16 mouse cellular contexts compared by ENCODE assay signal in genomic region chr7:46152819-46153351, GRCm38 (mm10). TPM values are rescaled to one million over a fixed set of nuclear protein-coding genes. Genes with fewer than 3 reads are reported as not detected.
"Had no signal": no experiment of that assay in that cellular context is flagged by ENCODE, and none has a peak within 500 bp of the region (broad histone marks: within the 10 kb centered on the region; RNA-seq: fewer than 3 reads in every experiment).

No protein-coding gene starts in this region.

- H3K4me2 ChIP-seq: liver, embryonic 11.5 days; liver, embryonic 15.5 days; midbrain, embryonic 13.5 days had no signal

- H3K9ac ChIP-seq: liver, embryonic 15.5 days; midbrain, embryonic 13.5 days had no signal

- H3K9me3 ChIP-seq: limb, embryonic 10.5 days; liver, embryonic 15.5 days; midbrain, embryonic 13.5 days had no signal

- ATAC-seq: lung, postnatal 0 days; midbrain, embryonic 13.5 days had no signal

- H3K27ac ChIP-seq: layer of hippocampus, adult 2 months; limb, embryonic 10.5 days; liver, embryonic 15.5 days; midbrain, embryonic 13.5 days had no signal

- H3K4me1 ChIP-seq: liver, embryonic 15.5 days had no signal

- H3K36me3 ChIP-seq: limb, embryonic 10.5 days; liver, embryonic 15.5 days; midbrain, embryonic 13.5 days had no signal

- DNase-seq: kidney, postnatal 4 days; lung, adult 2 months; lung, postnatal 36 days; retina, postnatal 1 day; right cerebral cortex, postnatal 4 days; spleen, adult 18-20 months; thymus, adult 18-20 months; thymus, postnatal 14 days had no signal

- H3K4me3 ChIP-seq: layer of hippocampus, adult 2 months; limb, embryonic 10.5 days; liver, embryonic 15.5 days; midbrain, embryonic 13.5 days had no signal

RNA-seq across cellular contexts. Expression of gene Abcc8, which starts 26.9 kb away (rescaled TPM):
- total RNA-seq: megakaryocyte progenitor cell, adult 5-6 weeks had no signal

RNA-seq across cellular contexts. Expression of gene Kcnj11, which starts 52.3 kb away (rescaled TPM):
- total RNA-seq: megakaryocyte progenitor cell, adult 5-6 weeks; neutrophil, adult 5-6 weeks had no signal
- polyA plus RNA-seq: liver, embryonic 11.5 days had no signal
